Mouse (Mus musculus) left cerebral cortex, adult 6 months (tissue): ENCODE measurements around the gene Msh2. TPM values are rescaled to one million over a fixed set of nuclear protein-coding genes. Genes with fewer than 3 reads are reported as not detected.

Source experiments
- long read RNA-seq, 2 experiments: library from polyadenylated mRNA; unstranded; transcript quantifications; one replicate each; pipeline ENCODE4 v2.0.0; 2019 to 2020
- polyA plus RNA-seq: library from polyadenylated mRNA; unstranded; fragments of <200 nt; fragmentation: Nextera tagmentation; gene quantifications from 2 replicates; pipeline ENCODE4 v1.2.3, GENCODE M21; 2021

Gene Msh2
- polyA plus RNA-seq: 12.1 and 16.6 TPM in 2 replicates
- long read RNA-seq, experiment 1, transcript Msh2-201 (16 exons, 3,283 nt): major isoform, 115 of 146 reads
- long read RNA-seq, experiment 1, partial matches to known transcripts: 18 of 146 reads
- long read RNA-seq, experiment 1, other reads (novel, unspliced or antisense): 12 of 146 reads
- long read RNA-seq, experiment 2, transcript Msh2-201 (16 exons, 3,283 nt): major isoform, 13 of 29 reads
- long read RNA-seq, experiment 2, partial matches to known transcripts: 13 of 29 reads
- long read RNA-seq, experiment 2, other reads (novel, unspliced or antisense): 3 of 29 reads

DNA sequence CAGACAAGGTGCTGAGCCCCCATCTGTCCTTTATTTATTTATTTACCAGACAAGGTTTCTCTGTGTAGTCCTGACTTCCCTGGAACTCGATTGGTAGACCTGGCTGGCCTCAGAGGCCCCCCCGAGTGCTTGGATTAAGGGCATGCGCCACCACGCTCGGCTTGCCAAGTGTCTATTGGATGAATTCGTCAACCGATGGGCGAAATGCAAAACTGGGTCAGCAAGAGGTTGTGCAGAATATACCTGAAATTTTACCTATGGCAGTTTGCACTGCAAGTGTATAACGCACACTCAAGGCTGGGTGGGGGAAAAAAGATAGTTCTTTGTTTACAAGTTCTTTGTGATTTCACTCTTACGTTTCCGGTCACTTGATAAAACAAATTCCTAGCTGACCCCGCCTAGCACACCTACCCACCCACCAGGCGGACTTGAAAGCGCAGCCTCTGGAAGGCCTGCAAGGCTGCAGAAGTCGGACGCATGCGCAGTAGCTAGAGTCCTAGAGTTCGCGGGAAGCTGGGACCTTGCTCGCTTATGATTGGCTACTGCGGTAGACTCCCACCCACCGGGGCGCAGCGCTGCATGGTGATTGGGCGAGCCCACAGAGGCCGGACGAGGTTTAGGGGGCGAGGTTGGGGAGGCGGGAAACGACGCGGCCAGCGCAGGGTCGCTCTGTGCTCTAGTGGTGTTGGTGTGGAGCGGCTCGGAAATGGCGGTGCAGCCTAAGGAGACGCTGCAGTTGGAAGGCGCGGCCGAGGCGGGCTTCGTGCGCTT, at the start of gene Msh2:
Gene Msh2, plus strand, starts transcription at position 441 of the 771 bp plus-strand sequence.

Other genes starting within 250 kb of the Msh2 start
- not detected in 2 replicates for gene Stpg4, start 244.6 kb upstream of the Msh2 start, polyA plus RNA-seq
- gene Calm2, start 225.4 kb upstream of the Msh2 start, polyA plus RNA-seq: 3,375 and 4,545 TPM in 2 replicates
- gene Epcam, start 36.4 kb upstream of the Msh2 start, polyA plus RNA-seq: 0.26 and 0.28 TPM in 2 replicates
- 1.8 and 17.7 TPM in 2 replicates for gene Kcnk12, start 125.7 kb downstream of the Msh2 start, polyA plus RNA-seq
- not detected in 2 replicates for gene Rpl36-ps4, start 248.6 kb downstream of the Msh2 start, polyA plus RNA-seq